Mouse (Mus musculus) cortical plate, adult 2 months (tissue): ENCODE results near the gene Trim2. TPM values are rescaled to one million over a fixed set of nuclear protein-coding genes. Genes with fewer than 3 reads are reported as not detected.

Source experiments
- H3K27ac ChIP-seq: fragments of 200-500 bp; 2 replicates; pipeline ENCODE4 v1.5.1; 2012; ENCODE audit warnings: low read length, control low read depth, inconsistent platforms; ENCODE audit not compliant: insufficient read depth
- H3K4me1 ChIP-seq: fragments of 200-500 bp; 2 replicates; pipeline ENCODE4 v1.6.1; 2011; ENCODE audit warnings: low read length; ENCODE audit not compliant: control insufficient read depth, insufficient read depth
- H3K4me3 ChIP-seq: fragments of 200-500 bp; 2 replicates; pipeline ENCODE4 v1.5.1; 2011; ENCODE audit warnings: mild to moderate bottlenecking, low read length, control low read depth; ENCODE audit not compliant: insufficient read depth
- CTCF ChIP-seq: fragments of 200-500 bp; IDR thresholded peaks from 2 replicates; pipeline ENCODE4 v1.5.1; 2011; ENCODE audit warnings: mild to moderate bottlenecking, control low read depth, low read length; ENCODE audit not compliant: insufficient read depth; ENCODE audit errors: extremely low read depth
- POLR2A ChIP-seq: fragments of 200-500 bp; IDR thresholded peaks from 2 replicates; pipeline ENCODE4 v1.6.1; 2011; ENCODE audit warnings: mild to moderate bottlenecking, low read length, control low read depth; ENCODE audit not compliant: insufficient read depth; ENCODE audit errors: extremely low read depth
- polyA plus RNA-seq: library from polyadenylated mRNA; depleted of rRNA; stranded (reverse); fragments of >200 nt; gene quantifications from 2 replicates; pipeline ENCODE4 v1.2.3, GENCODE M21; 2012

Trim2 gene
- polyA plus RNA-seq, 1 experiment: 87.4 TPM

DNA sequence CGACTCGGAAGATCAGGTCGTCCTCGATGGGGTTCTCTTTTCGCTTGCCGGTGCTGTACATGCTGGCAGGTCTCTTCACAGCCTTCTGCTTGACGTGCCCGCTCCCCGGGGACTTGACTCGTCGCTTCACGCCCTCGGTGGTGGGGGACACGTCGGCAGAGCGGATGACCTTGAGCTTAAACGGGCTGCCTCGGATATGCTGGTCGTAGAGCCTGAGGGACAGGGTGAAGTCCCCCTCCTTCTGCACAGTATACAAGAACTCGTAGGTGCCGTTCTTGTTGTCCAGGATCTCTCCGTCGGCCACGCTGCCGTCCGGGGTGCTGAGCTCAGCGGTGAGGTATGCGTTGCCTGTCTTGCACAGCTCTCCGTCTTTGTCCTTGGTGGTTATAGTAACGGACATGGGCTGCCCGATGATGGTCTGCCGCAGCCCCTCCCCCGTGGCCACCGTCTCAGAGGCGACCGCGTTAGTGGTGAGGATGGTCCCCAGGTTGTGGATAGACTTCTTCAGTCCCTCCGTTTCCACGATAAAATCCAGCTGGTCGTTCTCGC, 116.1 kb downstream of the Trim2 start:
- Histone ChIP-seq H3K4me1 (peaks cover 3% of the 10 kb centered on the region; the same call in 1 of the 2 replicates), H3K4me3 (no peak overlapping the region), H3K27ac (no peak overlapping the region)
- TF ChIP-seq POLR2A (no peak), CTCF (no peak)

DNA sequence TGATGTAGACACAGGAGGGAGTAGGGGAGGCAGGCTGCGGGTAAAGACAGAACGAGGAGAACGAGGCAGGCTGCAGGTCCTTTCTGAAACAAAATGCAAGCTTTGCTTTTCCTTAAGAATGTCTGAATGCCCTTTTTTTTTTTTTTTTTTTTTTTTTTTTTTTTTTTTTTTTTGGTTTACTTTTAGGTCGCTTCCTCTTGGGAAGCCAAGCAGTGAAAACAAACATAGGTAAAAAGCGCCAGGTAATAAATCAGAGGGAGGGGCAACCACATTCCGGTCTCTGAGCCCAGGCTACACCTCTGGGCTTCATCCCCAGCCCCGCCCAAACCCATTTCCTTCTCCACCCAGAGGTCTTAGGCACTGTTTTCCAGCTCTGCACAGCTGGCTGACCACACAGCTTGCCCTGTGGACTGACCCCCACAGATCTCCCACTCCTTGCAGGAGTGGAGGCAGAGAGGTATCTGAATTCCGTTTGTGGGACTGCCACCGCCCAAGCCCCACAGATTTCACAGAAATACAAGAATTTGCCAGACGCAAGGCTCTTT, 117.0 kb downstream of the Trim2 start:
- TF ChIP-seq POLR2A (no peak), CTCF (no peak)
- H3K27ac ChIP-seq: no peak overlapping the region
- H3K4me1 ChIP-seq: peaks cover 3% of the 10 kb centered on the region; the same call in 1 of the 2 replicates
- no peak overlapping the region for H3K4me3 ChIP-seq

DNA sequence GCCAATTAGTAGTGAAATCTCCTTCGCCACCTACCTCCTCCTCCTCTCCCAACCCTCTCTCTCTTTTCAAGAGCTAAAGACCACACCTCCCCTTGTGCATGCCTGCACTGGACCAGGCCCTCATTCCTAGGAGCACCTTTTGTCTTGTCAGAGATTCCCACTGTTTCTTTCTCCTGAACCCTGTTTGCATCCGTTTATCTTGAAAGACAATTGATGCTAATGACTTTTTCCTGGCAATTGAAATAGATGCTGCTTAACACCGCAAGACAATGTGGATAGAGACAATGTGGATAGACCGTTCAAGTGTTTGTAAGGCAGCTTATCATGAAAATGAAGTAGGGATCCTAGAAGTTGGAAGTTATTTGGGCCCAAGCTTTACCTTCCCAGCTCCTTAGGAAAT, 125.0 kb downstream of the Trim2 start:
- H3K4me1 ChIP-seq: no peaks in the 10 kb centered on the region; the same call in 1 of the 2 replicates
- H3K4me3 ChIP-seq: no peak overlapping the region
- TF ChIP-seq CTCF (no peak), POLR2A (no peak)
- no peak overlapping the region for H3K27ac ChIP-seq

DNA sequence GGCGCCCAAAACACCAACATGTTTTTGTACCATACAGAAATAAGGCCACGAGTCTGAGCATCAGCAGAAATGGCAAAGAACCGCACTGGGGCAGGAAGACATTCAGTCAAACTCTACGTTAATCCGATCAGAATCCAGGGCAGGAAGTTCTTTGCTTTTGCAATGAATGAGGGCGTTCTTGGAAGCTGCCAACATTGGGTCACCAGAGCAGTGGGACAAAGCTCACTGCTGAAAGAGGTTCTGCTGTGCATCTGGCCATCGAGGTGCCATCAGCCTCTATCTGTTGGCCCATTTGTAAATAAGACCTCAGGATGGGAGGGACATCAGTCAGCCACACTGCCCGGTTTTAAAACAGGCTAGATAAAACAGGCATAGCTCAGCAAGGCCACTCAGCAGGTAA, 125.6 kb downstream of the Trim2 start:
- H3K4me3 ChIP-seq: no peak overlapping the region
- no peak for TF ChIP-seq CTCF
- no peak for TF ChIP-seq POLR2A
- no peaks in the 10 kb centered on the region; the same call in 1 of the 2 replicates for H3K4me1 ChIP-seq
- H3K27ac ChIP-seq: no peak overlapping the region

DNA sequence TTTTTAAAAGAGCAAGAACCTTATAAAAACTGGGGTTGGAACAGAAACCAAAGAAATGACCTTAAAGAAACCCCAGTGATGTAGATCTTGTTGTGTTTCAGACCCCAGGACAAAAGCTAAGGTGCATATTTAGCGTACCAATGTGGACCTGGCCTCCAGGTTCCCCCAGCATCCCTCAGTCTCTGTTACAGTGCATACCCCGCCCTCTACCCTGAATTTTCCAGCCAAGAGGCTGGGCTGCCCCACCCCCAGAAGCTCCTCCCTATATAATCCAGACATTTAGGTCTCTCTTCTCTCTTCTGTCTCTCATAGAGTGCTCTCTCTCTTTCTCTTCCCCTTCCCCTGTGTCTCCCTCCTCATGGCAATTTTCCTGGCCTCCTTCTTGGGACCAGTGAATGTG, 126.4 kb downstream of the Trim2 start:
- Histone ChIP-seq H3K4me3 (no peak overlapping the region), H3K4me1 (no peaks in the 10 kb centered on the region; the same call in 1 of the 2 replicates), H3K27ac (no peak overlapping the region)
- TF ChIP-seq CTCF (no peak), POLR2A (no peak)

DNA sequence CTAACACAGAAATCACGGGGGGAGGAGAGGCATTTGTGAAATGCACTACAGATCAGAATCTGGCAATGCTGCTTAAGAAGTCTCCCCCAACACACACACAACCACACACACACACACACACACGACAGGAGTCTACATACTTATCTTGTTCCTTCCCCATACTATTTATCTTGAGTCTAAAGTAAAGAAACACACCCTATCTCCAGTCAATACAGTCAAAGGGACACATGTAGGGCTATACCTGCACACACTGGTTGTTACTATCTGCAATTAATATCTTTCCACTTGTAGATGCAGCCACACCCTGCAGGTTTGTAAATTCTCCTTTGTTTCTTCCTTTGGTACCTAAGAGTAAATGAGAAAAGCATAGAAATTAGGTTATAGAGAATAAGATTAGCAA, 128.8 kb downstream of the Trim2 start:
- no peak overlapping the region for H3K27ac ChIP-seq
- H3K4me3 ChIP-seq: no peak overlapping the region
- no peak for TF ChIP-seq CTCF
- no peak for TF ChIP-seq POLR2A
- peaks cover 1% of the 10 kb centered on the region; the same call in 1 of the 2 replicates for H3K4me1 ChIP-seq

DNA sequence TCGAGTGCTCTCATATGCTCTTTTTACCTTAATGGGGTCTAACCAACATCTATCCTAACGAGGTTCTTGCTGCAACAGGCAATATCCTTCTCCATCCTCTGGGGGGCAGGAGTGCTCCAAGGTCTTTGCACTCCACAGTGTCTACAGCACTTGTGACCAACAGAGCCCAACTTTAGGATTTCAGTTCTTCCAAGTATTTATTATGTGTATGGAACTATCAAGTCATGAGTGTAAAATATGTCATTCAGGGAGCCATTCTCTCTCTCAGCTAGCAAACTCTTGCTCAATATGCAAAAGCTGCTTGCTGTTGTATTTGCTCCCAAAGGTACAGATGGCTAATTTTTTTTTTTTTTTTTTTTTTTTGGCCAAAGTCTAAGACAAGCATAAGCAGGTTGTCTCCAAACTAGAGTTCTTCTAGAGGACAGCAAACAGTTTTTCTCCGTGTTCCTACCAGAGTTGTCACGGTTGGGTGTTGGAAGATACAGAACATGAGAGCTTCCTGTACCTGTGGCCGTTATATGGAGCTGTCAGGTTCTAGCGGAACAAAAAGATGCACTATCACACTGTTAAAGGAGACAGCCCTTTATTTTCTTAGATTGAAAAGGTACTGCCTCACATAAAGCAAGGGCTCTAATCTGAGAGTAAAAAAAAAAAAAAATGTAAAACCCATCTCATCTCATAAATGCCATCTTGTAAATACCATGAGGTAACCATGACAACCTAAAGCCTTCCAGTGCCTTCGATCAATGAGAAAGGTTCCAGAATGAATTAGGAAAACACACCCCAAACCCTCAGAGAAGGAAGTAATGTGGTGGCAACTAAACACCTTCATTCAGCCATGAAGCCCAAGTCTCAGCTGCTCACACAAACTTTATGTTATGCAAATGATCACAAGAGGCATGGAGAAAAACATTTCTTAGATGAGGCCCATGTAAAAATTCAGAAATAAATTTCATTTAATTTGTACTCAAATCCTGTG, 131.1 kb downstream of the Trim2 start:
- no peak overlapping the region for H3K4me3 ChIP-seq
- TF ChIP-seq POLR2A: no peak
- peak; percentile 93 for TF ChIP-seq CTCF
- peaks cover 1% of the 10 kb centered on the region; the same call in 1 of the 2 replicates for H3K4me1 ChIP-seq
- no peak overlapping the region for H3K27ac ChIP-seq

DNA sequence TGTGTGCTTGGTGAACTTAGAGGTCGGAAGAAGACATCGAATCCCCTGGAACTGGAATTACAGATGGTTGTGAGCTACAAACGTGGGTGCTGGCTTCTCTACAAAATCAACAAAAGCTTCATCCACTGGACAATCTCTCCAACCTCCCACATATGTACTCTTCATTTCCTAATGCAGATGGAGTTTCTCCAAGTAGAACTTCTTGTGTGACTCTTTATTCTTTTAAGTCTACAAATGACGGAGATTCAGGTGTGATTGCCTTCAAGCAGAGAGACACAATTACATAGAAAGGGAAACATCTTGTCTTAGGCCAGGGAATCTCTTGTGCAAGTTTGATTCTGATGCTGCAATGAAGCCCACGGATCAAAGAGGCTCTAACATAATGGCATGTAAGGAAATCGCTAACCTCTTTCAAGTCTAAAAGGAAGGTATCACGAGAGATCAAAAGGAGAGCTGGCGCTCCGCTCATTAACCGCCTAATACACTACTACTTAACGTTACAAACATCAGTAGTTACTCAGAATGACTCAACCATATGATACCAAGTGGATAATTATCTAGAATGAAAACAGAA, 133.0 kb downstream of the Trim2 start, which contains the start of gene Gm6525:
TSS of gene Gm6525 (plus strand) at position 524 of the 574 bp plus-strand sequence.
- H3K4me1 ChIP-seq: peaks cover 1% of the 10 kb centered on the region; the same call in 1 of the 2 replicates
- H3K4me3 ChIP-seq: no peak within 1 kb of the TSS
- no peak within 1 kb of the TSS for H3K27ac ChIP-seq
- no peak for TF ChIP-seq POLR2A
- TF ChIP-seq CTCF: no peak

DNA sequence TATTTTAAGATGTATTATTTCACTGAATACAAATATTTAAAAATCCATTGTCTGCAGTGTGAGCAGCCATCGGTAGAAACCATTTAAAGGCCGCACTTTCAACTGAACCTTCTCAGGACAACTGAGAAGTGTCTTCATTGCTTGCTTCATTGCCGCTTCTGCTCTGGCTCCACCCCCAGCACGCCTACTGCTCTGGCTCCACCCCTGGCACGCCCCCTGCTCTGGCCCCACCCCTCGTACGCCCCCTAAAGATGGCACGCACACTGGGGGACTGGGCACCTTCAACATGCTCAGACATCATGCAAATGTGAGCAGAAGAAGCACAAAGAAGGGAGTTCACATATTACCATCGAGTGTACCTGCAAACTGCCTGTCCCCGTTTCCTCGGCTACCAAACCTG, 134.3 kb downstream of the Trim2 start:
- TF ChIP-seq POLR2A: no peak
- Histone ChIP-seq H3K4me3 (no peak overlapping the region), H3K4me1 (peaks cover 1% of the 10 kb centered on the region; the same call in 1 of the 2 replicates), H3K27ac (no peak overlapping the region)
